Mouse (Mus musculus) fat pad, adult 2 months (tissue): ENCODE data around the gene Atp8b5.

Experiments
- DNase-seq: peaks from one replicate; pipeline ENCODE4 v3.0.0-alpha.2; 2011; ENCODE audit warnings: low read depth, low spot score; ENCODE audit errors: extremely low read depth

The Atp8b5 gene

DNA sequence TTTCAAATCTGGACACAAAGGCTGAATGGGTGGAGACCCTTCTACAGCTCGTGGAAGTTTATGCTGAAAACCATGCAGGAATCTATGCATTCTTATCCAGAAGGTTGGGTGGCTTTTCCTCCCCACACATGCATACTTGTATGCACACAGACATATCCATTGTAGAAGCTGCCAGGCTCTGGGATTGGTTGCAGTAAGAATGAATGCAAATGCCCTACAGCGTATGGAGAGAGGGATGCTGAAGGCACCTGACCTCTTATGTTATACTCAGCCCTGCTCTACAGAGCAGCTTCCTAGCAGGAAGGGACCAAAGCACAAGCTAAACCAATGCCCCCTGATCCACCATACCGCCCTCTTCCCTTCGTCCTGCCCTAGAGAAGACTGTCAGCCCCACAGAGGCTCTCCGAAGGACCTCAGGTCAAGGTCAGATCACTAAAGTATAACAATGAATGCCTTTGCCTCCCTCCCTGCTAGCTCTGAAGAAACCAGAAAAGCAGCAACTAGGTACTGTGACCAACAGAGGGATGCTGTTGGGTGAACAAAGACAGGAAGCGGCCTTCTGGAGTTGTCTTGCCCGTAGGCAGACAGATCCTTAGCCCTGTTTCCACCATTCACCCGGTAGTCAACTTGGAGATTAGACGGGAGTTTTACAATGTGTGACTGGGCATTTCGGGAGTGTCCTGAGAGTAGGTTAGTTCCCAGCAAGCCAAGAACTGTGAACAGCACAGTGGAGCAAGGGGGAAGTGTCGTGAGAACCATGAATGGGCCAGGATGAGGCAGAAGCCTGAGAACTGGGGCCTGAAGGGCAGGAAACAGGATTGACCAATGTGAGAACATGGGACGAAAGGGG lies 140.3 kb downstream of the Atp8b5 start:
- no peak for DNase-seq

DNA sequence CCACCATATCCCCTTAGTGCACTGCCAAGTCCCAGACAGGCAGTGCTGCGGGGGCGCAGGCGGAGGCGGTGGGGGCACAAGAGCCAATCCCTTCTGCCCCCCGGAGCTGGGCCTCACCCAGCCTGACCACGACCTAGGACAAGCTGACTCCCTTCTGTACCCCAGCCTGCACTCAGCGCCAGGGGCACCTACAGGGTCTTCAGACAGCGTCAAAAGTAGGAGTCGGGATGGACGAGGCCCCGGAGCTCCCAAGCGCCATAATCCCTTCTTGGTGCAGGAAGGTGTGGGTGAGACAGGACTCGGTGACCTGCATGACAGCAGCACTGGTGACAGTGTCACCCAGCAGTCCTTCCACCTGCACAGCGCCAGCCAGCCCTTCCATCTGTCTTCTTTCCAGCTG lies 147.8 kb downstream of the Atp8b5 start:
- DNase-seq = no peak

DNA sequence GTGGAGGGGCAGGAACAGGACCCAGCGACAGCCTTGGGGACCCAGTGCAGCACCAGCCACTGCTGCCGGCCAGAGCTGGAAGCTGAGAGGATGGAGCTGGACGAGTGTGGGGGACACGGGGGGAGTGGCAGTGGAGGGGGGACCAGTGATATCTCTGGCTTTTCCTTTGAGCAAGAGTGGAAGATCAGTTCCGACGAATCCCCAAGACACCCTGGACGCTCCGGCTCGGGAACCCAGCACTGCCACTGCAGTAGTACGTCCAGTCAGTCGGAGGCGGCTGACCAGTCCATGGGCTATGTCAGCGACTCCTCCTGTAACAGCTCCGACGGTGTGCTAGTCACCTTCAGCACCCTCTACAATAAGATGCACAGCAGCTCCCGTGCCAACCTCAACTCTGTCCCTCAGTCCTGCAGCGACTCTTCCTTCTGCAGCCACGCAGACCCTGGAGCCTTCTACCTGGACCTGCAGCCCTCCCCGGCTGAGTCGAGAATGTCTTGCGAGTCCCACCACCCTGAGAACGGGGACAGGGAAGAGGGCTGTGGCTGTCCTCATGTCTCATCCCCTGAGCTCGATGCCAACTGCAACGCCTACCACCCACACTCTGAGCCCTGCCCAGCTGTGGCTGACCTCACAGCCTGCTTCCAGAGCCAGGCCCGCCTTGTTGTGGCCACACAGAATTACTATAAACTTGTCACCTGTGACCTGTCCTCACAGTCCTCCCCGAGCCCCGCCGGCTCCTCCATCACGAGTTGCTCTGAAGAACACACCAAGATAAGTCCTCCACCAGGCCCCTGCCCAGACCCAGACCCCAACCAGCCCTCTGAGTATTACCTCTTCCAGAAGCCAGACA lies 148.5 kb downstream of the Atp8b5 start:
- DNase-seq = no peak

DNA sequence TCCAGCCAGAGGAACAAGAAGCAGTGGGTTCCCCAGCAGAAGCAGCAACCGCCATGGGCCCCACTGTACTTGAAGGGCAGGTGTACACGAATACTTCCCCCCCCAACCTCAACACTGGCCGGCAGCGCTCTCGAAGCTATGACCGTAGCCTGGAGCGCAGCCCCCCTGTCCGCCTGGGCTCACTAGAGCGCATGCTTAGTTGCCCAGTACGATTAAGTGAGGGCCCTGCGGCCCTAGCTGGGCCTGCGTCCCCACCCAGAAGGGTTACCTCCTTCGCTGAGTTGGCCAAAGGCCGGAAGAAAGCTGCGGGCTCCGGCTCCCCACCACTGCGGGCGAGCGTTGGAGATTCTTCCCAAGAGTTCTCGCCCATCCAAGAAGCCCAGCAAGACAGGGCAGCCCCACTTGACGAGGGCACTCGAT lies 149.1 kb downstream of the Atp8b5 start:
- no peak for DNase-seq

DNA sequence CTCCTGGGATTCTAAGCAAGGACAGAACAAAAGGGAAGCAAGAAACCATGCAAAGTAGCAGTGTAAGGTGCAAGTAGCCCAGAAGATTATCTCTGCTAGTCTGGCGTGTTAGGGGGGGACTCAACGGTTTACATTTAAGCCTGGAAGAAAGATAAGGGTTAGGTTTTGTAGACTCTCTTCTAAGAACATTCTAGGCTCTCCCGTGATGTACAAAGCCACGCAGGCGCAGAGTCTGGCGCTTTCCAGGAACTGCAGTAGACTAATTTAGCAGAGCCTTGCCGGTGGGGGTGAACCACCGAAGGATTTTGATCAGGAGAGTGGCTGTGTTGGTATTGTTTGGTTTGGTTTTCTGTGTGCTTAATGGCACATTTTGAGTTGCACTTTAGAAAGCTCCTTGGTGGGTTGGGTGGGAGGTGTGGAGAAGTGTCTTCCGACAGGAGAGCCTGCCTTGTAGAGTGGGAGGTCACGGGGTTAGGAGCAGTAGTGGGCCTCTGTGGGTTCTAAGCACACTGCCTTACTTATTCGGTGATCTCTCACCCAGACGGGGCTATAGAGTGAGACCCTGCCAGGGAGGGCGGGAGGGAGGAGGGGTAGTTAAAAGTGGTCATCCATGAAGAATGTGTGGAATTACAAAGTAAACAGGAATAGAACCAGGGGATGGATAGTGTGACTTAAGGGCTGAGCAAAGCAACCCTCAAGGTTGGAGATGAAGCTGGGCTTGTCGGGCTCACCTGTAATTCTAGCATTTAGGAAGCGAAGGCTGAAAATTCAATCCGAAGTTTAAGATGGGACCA lies 150.5 kb downstream of the Atp8b5 start:
- DNase-seq = no peak

DNA sequence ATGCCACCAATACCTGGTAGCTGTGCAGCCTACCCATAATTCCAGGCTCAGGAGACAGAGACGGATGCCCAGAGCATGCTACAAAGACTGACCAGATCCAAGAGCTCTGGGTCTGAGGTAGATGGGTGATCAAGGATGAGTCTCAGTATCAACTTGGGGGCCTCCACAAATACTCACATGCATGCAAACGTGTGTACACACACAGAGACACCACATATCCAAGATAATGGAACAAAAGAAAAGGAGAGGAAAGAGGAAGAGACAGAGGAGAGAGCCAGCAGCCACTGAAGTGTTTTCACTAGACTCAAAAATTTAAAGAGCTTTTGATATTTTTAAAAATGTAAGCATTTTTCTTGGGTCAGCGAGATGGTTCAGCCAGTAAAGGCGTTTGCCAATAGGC lies 151.5 kb downstream of the Atp8b5 start:
- no peak for DNase-seq

DNA sequence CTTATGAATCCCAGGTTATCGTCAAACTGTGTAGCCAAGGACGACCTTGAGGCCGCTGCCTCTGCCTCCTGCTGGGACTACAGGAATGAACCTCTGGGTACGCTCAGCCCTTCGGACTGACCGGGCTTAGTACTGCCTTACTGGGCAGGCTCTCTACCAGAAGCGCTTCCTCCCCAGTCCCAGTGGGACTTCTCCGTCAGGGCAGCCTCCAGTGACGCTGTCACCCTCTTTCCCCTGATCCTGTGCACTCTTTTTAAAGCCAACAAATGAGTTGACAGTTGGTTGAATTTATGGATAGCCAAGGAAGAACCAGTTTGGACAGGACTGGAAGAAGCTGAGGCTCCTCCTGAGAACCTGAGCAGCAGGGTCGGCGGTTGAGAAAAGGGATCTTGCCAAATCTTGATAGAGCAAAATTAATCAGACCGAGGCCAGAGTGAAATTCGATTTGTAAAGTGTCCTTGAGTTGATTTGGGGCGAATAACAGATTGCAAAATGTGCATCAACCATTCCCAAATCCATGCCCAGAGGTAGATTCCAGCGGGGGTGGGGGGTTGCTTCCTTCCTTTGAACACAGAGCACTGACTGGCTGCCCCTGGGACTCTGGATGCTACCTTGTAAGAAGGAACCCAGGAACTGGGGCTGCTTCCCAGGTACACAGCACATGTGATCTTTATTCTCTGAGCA lies 152.2 kb downstream of the Atp8b5 start:
- DNase-seq = peak; percentile 68

DNA sequence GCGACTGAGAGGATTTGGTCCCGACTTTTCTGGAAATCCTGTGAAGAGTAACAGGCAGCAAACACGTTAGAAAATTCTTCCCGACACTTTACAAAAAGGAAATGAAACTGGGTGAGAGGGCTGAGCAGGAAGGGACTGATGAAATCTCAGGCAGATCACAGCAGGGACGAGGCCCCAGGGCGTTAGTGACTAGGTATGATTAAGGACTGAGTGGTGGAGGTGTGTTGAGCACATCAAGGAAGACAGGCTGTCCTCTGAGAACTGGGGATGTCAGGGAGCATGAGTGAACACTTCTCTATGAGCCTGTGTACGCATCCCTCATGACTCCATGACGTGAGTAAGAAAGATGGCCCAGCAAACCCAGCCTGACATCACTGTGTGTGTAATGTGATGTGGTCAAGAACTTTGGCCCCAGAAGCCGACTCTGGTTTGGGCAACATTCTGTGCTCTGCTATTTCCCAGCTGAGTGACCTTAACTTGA lies 152.9 kb downstream of the Atp8b5 start:
- peak; percentile 72 for DNase-seq

DNA sequence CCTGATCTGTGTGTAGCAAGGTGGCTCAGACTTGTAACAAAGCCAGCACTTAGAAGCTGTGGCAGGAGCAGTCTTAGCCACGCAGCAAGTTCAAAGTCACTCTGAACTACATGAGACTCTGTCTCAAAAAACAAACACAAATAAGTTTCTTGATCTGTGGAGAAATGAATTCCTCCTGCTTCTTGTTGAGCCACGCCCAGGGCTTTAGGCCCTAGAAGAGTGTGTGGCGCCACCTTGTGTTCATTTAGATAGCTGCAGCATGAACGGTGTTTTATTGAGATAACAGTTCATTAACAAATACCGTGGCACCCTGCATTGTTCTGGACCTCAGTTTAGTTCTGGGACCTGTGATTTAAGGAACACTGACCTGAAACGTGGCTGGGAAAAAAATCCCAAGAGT lies 153.3 kb downstream of the Atp8b5 start:
- DNase-seq = no peak

DNA sequence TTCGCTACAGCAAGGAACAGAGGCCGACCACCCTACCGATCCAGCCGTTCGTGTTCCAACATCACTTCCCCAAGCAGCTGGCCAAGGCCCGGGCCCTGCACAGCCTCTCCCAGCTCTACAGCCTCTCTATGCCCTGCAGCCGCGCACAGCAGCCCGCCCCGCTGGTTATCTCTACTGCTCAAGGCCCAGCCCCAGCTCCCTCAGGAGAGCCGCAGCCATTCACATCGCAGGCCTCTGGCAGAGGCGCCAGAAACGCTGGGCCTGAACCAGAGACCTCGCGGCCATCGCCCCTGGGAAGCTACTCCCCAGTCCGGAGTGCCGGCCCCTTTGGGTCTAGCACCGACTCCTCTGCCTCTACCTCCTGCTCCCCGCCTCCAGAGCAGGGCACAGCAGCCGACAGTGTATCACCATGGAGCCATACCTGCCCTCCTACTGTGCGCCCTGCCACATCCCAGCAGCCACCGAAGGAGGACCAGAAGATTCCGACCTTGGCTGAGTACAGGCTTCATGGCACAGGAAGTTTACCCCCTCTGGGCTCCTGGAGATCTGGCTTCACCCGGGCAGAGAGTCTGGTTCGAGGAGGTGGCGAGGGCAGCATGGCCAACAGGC lies 154.8 kb downstream of the Atp8b5 start:
- no peak for DNase-seq
